Mouse (Mus musculus) liver, adult 2 months (tissue): ENCODE data around the gene Ggnbp2.
A peak's percentile ranks its signal among the peaks of the same experiment; 100 is the strongest.

Source experiments
- CTCF ChIP-seq: fragments of 200-500 bp; IDR thresholded peaks from 2 replicates; pipeline ENCODE4 v1.5.1; 2011; ENCODE audit warnings: low read depth, low read length, control low read depth
- POLR2A ChIP-seq: fragments of 200-500 bp; IDR thresholded peaks from 2 replicates; pipeline ENCODE4 v1.6.1; 2011; ENCODE audit warnings: low read length, control low read depth; ENCODE audit not compliant: insufficient read depth; ENCODE audit errors: extremely low read depth

DNA sequence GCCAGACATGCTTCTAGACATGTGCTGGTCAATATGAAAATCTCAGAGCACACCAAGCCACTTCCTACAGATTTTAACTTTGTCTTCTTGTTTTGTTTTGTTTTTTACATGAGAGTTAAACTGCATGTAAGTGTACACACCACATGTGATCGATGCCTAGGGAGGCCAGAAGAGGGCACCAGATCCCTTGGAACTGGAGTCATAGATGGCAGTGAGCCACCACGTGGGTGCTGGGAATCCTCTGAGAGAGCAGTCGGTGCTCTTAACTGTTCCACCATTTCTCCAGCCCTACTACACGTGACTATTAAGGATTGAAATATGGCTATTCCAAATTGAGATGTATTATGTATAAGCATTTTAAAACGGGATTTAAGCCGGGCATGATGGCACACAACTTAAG is 53.3 kb downstream of the Ggnbp2 start:
- TF ChIP-seq CTCF (peak; percentile 48), POLR2A (no peak)
